Mouse (Mus musculus) adrenal gland, postnatal 14 days (tissue): ENCODE measurements around the gene Mapkapk2. TPM values are rescaled to one million over a fixed set of nuclear protein-coding genes. Genes with fewer than 3 reads are reported as not detected.

Source experiments
- DNase-seq: peaks from one replicate; pipeline ENCODE4 v3.0.0; 2021; ENCODE audit warnings: mixed read lengths
- total RNA-seq: library from RNA; stranded (reverse); gene quantifications from 2 replicates; pipeline ENCODE4 v1.2.3, GENCODE M21; 2021

Mapkapk2 gene
- total RNA-seq, 1 experiment from 2014 or later = 180 TPM

GRCm38 (mm10) chr1:131020425-131021310, 77.0 kb downstream of the Mapkapk2 start:
- no peak for DNase-seq

- DNase-seq = no peak
Measured at GRCm38 (mm10) chr1:131019492-131020098, 78.0 kb downstream of the Mapkapk2 start, which contains the start of gene Il10. TSS of gene Il10 (plus strand) at chr1:131019845.

GRCm38 (mm10) chr1:131015879-131016278, 81.7 kb downstream of the Mapkapk2 start:
- DNase-seq = no peak

GRCm38 (mm10) chr1:131015281-131015680, 82.3 kb downstream of the Mapkapk2 start:
- no peak for DNase-seq

GRCm38 (mm10) chr1:131013926-131014325, 83.7 kb downstream of the Mapkapk2 start:
- DNase-seq = no peak

GRCm38 (mm10) chr1:131012494-131012893, 85.1 kb downstream of the Mapkapk2 start:
- no peak for DNase-seq

GRCm38 (mm10) chr1:131010201-131011153, 87.1 kb downstream of the Mapkapk2 start:
- no peak for DNase-seq

GRCm38 (mm10) chr1:131006069-131006468, 91.6 kb downstream of the Mapkapk2 start:
- no peak for DNase-seq

Other genes starting within 250 kb of the Mapkapk2 start
- gene Fcmr, start 232.2 kb downstream of the Mapkapk2 start, total RNA-seq = 2.6 and 17.6 TPM in 2 replicates
- gene Il24, start 210.4 kb downstream of the Mapkapk2 start, total RNA-seq = not detected in 2 replicates
- not detected in 2 replicates for gene Il20, start 186.4 kb downstream of the Mapkapk2 start, total RNA-seq
- gene Il19, start 157.7 kb downstream of the Mapkapk2 start, total RNA-seq = not detected in 2 replicates
- 0.38 TPM in 1 of 2 replicates, not detected in the other for gene Il10, start 78.0 kb downstream of the Mapkapk2 start, total RNA-seq
- gene Dyrk3, start 40.5 kb upstream of the Mapkapk2 start, total RNA-seq = 5.3 and 7.1 TPM in 2 replicates
- 42.2 and 43.4 TPM in 2 replicates for gene Eif2d, start 55.4 kb upstream of the Mapkapk2 start, total RNA-seq
- gene Rassf5, start 147.4 kb upstream of the Mapkapk2 start, total RNA-seq = 9.7 and 18.1 TPM in 2 replicates
- gene Ikbke, start 181.8 kb upstream of the Mapkapk2 start, total RNA-seq = 10.4 and 19.3 TPM in 2 replicates